ENCODE assay signal across 8 mouse cellular contexts in genomic region chr15:81879531-81880401, GRCm38 (mm10). TPM values are rescaled to one million over a fixed set of nuclear protein-coding genes. Genes with fewer than 3 reads are reported as not detected.
DNase-seq lines count a peak whose midpoint lies in the region; ATAC-seq and TF ChIP-seq lines count a peak whose summit lies in the region.

No protein-coding gene starts in this region.

- no peak for TF ChIP-seq CTCF in kidney, adult 2 months (conservative IDR thresholded peaks at IDR 0.05; ENCODE audit: insufficient read depth, insufficient read length, low read depth, low read length)

- H3K4me3 ChIP-seq in kidney, adult 2 months (ENCODE audit: insufficient read depth, low read depth, low read length): no peak overlapping the region

- no peaks in the 10 kb centered on the region for H3K27me3 ChIP-seq in kidney, adult 2 months (replicated peaks; ENCODE audit: control insufficient read depth, insufficient read depth, low read length)

- peak; percentile 36 for DNase-seq in kidney, adult 2 months
- DNase-seq in kidney, postnatal 10 days: no peak
- peak; percentile 87 to 88 for DNase-seq in frontal cortex, adult 2 months (ENCODE audit: extremely low spot score in 1 of 2, low spot score in 1 of 2)
- DNase-seq in layer of hippocampus, postnatal 25 days (ENCODE audit: extremely low spot score in 1 of 2, low spot score in 1 of 2): peak; percentile 37 to 59
- DNase-seq in right cerebral cortex, adult 2 months (ENCODE audit: low spot score in 2 of 2): peak; percentile 89 to 91
- no peak for DNase-seq in spleen, postnatal 4 days (ENCODE audit: low spot score in 2 of 2)
- no peak for DNase-seq in kidney, postnatal 25 days

- no peak overlapping the region for H3K27ac ChIP-seq in kidney, adult 2 months (ENCODE audit: insufficient read depth, low read depth, low read length)

- no peak for TF ChIP-seq POLR2A in kidney, adult 2 months (IDR thresholded peaks at IDR 0.05; ENCODE audit: low read depth, low read length)

- H3K36me3 ChIP-seq in kidney, adult 2 months (ENCODE audit: control insufficient read depth, insufficient read depth, low read length): no peaks in the 10 kb centered on the region

- 43% methylated on average over 5 of the region's 5 CpGs for WGBS in kidney, adult 2 months

- no peak for ATAC-seq in erythroblast, adult 5-6 weeks (replicated peaks; ENCODE audit: low FRiP score, poor library complexity, severe bottlenecking)

- H3K4me1 ChIP-seq in kidney, adult 2 months (ENCODE audit: control insufficient read depth, insufficient read depth, low read length): peaks cover 45% of the 10 kb centered on the region

RNA-seq across cellular contexts. Expression of gene Aco2, which starts 7.7 kb away (rescaled TPM):
- polyA plus RNA-seq in kidney, adult 2 months (2012; rRNA removed): 890 and 915 TPM in 2 replicates
- 534 and 538 TPM in 2 replicates for polyA plus RNA-seq in frontal cortex, adult 2 months (2012; rRNA removed)
- total RNA-seq in layer of hippocampus, postnatal 25 days (2021): 100 to 1,000 TPM; 475 to 495 TPM
- total RNA-seq in erythroblast, adult 5-6 weeks (2015; ENCODE audit: low replicate concordance): 16.3 and 37.8 TPM in 2 replicates
- 29.7 and 59.3 TPM in 2 replicates for total RNA-seq in erythroblast, adult 5-6 weeks (2017; ENCODE audit: low replicate concordance)

RNA-seq across cellular contexts. Expression of gene Phf5a, which starts 8.1 kb away (rescaled TPM):
- 33.5 and 47.4 TPM in 2 replicates for polyA plus RNA-seq in kidney, adult 2 months (2012; rRNA removed)
- 47.0 and 53.8 TPM in 2 replicates for polyA plus RNA-seq in frontal cortex, adult 2 months (2012; rRNA removed)
- 10 to 100 TPM; 32.6 to 40.0 TPM for total RNA-seq in layer of hippocampus, postnatal 25 days (2021)
- 29.7 and 33.0 TPM in 2 replicates for total RNA-seq in erythroblast, adult 5-6 weeks (2015; ENCODE audit: low replicate concordance)
- 19.8 and 45.9 TPM in 2 replicates for total RNA-seq in erythroblast, adult 5-6 weeks (2017; ENCODE audit: low replicate concordance)

RNA-seq across cellular contexts. Expression of gene Tob2, which starts 21.2 kb away (rescaled TPM):
- polyA plus RNA-seq in kidney, adult 2 months (2012; rRNA removed): 31.6 and 40.3 TPM in 2 replicates
- polyA plus RNA-seq in frontal cortex, adult 2 months (2012; rRNA removed): 21.1 and 22.6 TPM in 2 replicates
- total RNA-seq in layer of hippocampus, postnatal 25 days (2021): 10 to 100 TPM; 27.7 to 34.1 TPM
- total RNA-seq in erythroblast, adult 5-6 weeks (2015; ENCODE audit: low replicate concordance): 6.3 and 9.6 TPM in 2 replicates
- 5.3 and 7.2 TPM in 2 replicates for total RNA-seq in erythroblast, adult 5-6 weeks (2017; ENCODE audit: low replicate concordance)

RNA-seq across cellular contexts. Expression of gene Polr3h, which starts 46.3 kb away (rescaled TPM):
- 16.1 and 20.2 TPM in 2 replicates for polyA plus RNA-seq in kidney, adult 2 months (2012; rRNA removed)
- 48.7 and 59.8 TPM in 2 replicates for polyA plus RNA-seq in frontal cortex, adult 2 months (2012; rRNA removed)
- 10 to 100 TPM; 48.0 to 52.8 TPM for total RNA-seq in layer of hippocampus, postnatal 25 days (2021)
- total RNA-seq in erythroblast, adult 5-6 weeks (2015; ENCODE audit: low replicate concordance): 2.9 and 3.8 TPM in 2 replicates
- total RNA-seq in erythroblast, adult 5-6 weeks (2017; ENCODE audit: low replicate concordance): 6.3 and 17.7 TPM in 2 replicates

RNA-seq across cellular contexts. Expression of gene Csdc2, which starts 56.8 kb away (rescaled TPM):
- 5.6 and 6.0 TPM in 2 replicates for polyA plus RNA-seq in kidney, adult 2 months (2012; rRNA removed)
- polyA plus RNA-seq in frontal cortex, adult 2 months (2012; rRNA removed): 228 and 277 TPM in 2 replicates
- total RNA-seq in layer of hippocampus, postnatal 25 days (2021): 10 to 100 TPM; 89.9 to 90.2 TPM
- total RNA-seq in erythroblast, adult 5-6 weeks (2015; ENCODE audit: low replicate concordance): not detected in 2 replicates
- not detected in 2 replicates for total RNA-seq in erythroblast, adult 5-6 weeks (2017; ENCODE audit: low replicate concordance)

Comparison
In these comparisons a context has a peak if more than half of its experiments do, and no peak if none do; other contexts are left out.
1. DNase-seq: peak in kidney, adult 2 months (single experiment), frontal cortex, adult 2 months (2 of 2), layer of hippocampus, postnatal 25 days (2 of 2) and right cerebral cortex, adult 2 months (2 of 2); none in kidney, postnatal 10 days (single experiment), spleen, postnatal 4 days (0 of 2) and kidney, postnatal 25 days (0 of 2).
2. RNA of gene Aco2, which starts 7.7 kb away (total RNA-seq): 475 to 495 TPM in layer of hippocampus, postnatal 25 days; 16.3 to 59.3 TPM in erythroblast, adult 5-6 weeks; every median in the first group is over 4 times any median in the second.